Mouse (Mus musculus): Measurements from ENCODE around the gene Ern2. TPM values are rescaled to one million over a fixed set of nuclear protein-coding genes. Genes with fewer than 3 reads are reported as not detected.

Gene Ern2
- polyA plus RNA-seq, 1 experiment from 2014 or later, result 1.7 TPM

Other genes starting within 250 kb of the Ern2 start
- gene Cog7, start 204.5 kb downstream of the Ern2 start, polyA plus RNA-seq (2015; fragmentation: Nextera tagmentation; extraction: Ambion mirVana), result 19.8 and 25.9 TPM in 2 replicates
- 67.0 and 69.0 TPM in 2 replicates for gene Gga2, start 165.0 kb downstream of the Ern2 start, polyA plus RNA-seq (2015; fragmentation: Nextera tagmentation; extraction: Ambion mirVana)
- gene Ubfd1, start 119.0 kb downstream of the Ern2 start, polyA plus RNA-seq (2015; fragmentation: Nextera tagmentation; extraction: Ambion mirVana), result 63.8 and 65.6 TPM in 2 replicates
- gene Ears2, start 118.9 kb downstream of the Ern2 start, polyA plus RNA-seq (2015; fragmentation: Nextera tagmentation; extraction: Ambion mirVana), result 10.9 and 12.1 TPM in 2 replicates
- 530 and 550 TPM in 2 replicates for gene Ndufab1, start 84.3 kb downstream of the Ern2 start, polyA plus RNA-seq (2015; fragmentation: Nextera tagmentation; extraction: Ambion mirVana)
- gene Palb2, start 53.2 kb downstream of the Ern2 start, polyA plus RNA-seq (2015; fragmentation: Nextera tagmentation; extraction: Ambion mirVana), result 8.8 and 9.2 TPM in 2 replicates
- 161 and 170 TPM in 2 replicates for gene Dctn5, start 53.2 kb downstream of the Ern2 start, polyA plus RNA-seq (2015; fragmentation: Nextera tagmentation; extraction: Ambion mirVana)
- gene Plk1, start 26.8 kb downstream of the Ern2 start, polyA plus RNA-seq (2015; fragmentation: Nextera tagmentation; extraction: Ambion mirVana), result 46.2 and 54.4 TPM in 2 replicates
- 0.57 and 1.2 TPM in 2 replicates for gene Chp2, start 33.3 kb upstream of the Ern2 start, polyA plus RNA-seq (2015; fragmentation: Nextera tagmentation; extraction: Ambion mirVana)
- gene Prkcb, start 102.5 kb upstream of the Ern2 start, polyA plus RNA-seq (2015; fragmentation: Nextera tagmentation; extraction: Ambion mirVana), result 50.2 and 60.9 TPM in 2 replicates

All from forebrain, embryonic 16.5 days (tissue).